Mouse (Mus musculus) thymus, postnatal 10 days (tissue): ENCODE data around the gene Mstn.

Experiments used
- DNase-seq, 2 experiments: peaks; one replicate each; pipeline ENCODE4 v3.0.0; 2021; ENCODE audit warnings: low spot score in 2 of 2

Mstn gene

GRCm38 (mm10) chr1:53061340-53061739 is at the start of gene Mstn:
Gene Mstn, plus strand, starts transcription at chr1:53061640.
- no peak for DNase-seq

- no peak for DNase-seq
Observed at GRCm38 (mm10) chr1:53014716-53015115, 46.7 kb upstream of the Mstn start.

GRCm38 (mm10) chr1:53015606-53016005 is 45.8 kb upstream of the Mstn start:
- no peak for DNase-seq

GRCm38 (mm10) chr1:53018746-53019505 is 42.5 kb upstream of the Mstn start:
- DNase-seq, result no peak

GRCm38 (mm10) chr1:53020079-53020478 is 41.4 kb upstream of the Mstn start, which contains the start of gene 1700019D03Rik:
Gene 1700019D03Rik, minus strand, starts transcription at chr1:53020179.
- DNase-seq, result no peak

- peak in 1 of 2 experiments; percentile 9 for DNase-seq
Observed at GRCm38 (mm10) chr1:53032550-53032949, 28.9 kb upstream of the Mstn start.

GRCm38 (mm10) chr1:53037443-53037871 is 24.0 kb upstream of the Mstn start:
- no peak for DNase-seq

GRCm38 (mm10) chr1:53049763-53050427 is 11.5 kb upstream of the Mstn start:
- no peak for DNase-seq

GRCm38 (mm10) chr1:53053087-53054022 is 8.1 kb upstream of the Mstn start:
- peak; percentile 27 to 62 for DNase-seq

GRCm38 (mm10) chr1:53059106-53059505 is 2.3 kb upstream of the Mstn start:
- no peak for DNase-seq

- DNase-seq, result no peak
Observed at GRCm38 (mm10) chr1:53060499-53060898, 941 bp upstream of the Mstn start.

GRCm38 (mm10) chr1:53061871-53062608 is 600 bp downstream of the Mstn start:
- no peak for DNase-seq

- DNase-seq, result no peak
Observed at GRCm38 (mm10) chr1:53063921-53064320, 2.5 kb downstream of the Mstn start.

GRCm38 (mm10) chr1:53069726-53070514 is 8.5 kb downstream of the Mstn start:
- no peak for DNase-seq

GRCm38 (mm10) chr1:53070664-53071175 is 9.3 kb downstream of the Mstn start:
- no peak for DNase-seq

GRCm38 (mm10) chr1:53076656-53077055 is 15.2 kb downstream of the Mstn start:
- no peak for DNase-seq

- DNase-seq, result no peak
Observed at GRCm38 (mm10) chr1:53079876-53080275, 18.4 kb downstream of the Mstn start.

- no peak for DNase-seq
Observed at GRCm38 (mm10) chr1:53080603-53081002, 19.2 kb downstream of the Mstn start.

- DNase-seq, result no peak
Observed at GRCm38 (mm10) chr1:53085256-53085655, 23.8 kb downstream of the Mstn start.

- no peak for DNase-seq
Observed at GRCm38 (mm10) chr1:53085991-53086390, 24.6 kb downstream of the Mstn start.
